16 mouse cellular contexts compared by ENCODE assay signal in the genomic region with DNA sequence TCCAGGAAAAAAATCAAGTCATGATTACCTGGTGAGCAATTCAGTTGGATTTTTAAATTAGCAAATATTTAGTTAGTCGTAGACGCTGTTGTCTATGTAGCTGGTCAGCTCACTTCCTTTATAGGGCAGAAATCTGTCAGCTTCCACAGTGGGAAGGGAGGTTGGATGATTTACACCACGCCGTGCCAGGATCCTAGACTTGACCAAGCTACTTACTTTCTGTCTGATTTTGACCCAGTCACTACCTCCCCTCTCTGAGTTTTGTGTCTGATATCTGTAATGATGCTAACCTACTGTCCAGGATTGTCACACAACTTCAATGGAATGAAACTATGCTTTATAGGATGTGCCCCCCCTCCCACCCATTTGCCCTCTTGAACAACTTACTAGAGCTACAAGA. TPM values are rescaled to one million over a fixed set of nuclear protein-coding genes. Genes with fewer than 3 reads are reported as not detected.
DNase-seq lines count a peak whose midpoint lies in the region; ATAC-seq and TF ChIP-seq lines count a peak whose summit lies in the region.
"Had no signal": no experiment of that assay in that cellular context is flagged by ENCODE, and none has a peak within 500 bp of the region (broad histone marks: within the 10 kb centered on the region; RNA-seq: fewer than 3 reads in every experiment).

No protein-coding gene starts in this region.

- no peaks in the 10 kb centered on the region for H3K4me1 ChIP-seq in embryonic facial prominence, embryonic 11.5 days (ENCODE audit: control insufficient read depth, insufficient read depth, low read length)
- peaks cover 14% of the 10 kb centered on the region for H3K4me1 ChIP-seq in embryonic fibroblast, embryonic 13.5 days (ENCODE audit: control insufficient read depth, insufficient read depth, low read length)
- H3K4me1 ChIP-seq in hindbrain, embryonic 12.5 days, result peaks cover 31% of the 10 kb centered on the region
- H3K4me1 ChIP-seq in midbrain, embryonic 14.5 days (ENCODE audit: control insufficient read depth, insufficient read depth, low read length), result peaks cover 31% of the 10 kb centered on the region

- ATAC-seq in embryonic facial prominence, embryonic 11.5 days (replicated peaks; ENCODE audit: insufficient number of reproducible peaks, low FRiP score, low TSS enrichment, low read depth), result peak; percentile 60
- ATAC-seq in hindbrain, embryonic 12.5 days (ENCODE audit: low FRiP score), result peak; percentile 51
- ATAC-seq in midbrain, embryonic 14.5 days (ENCODE audit: low FRiP score, low TSS enrichment), result peak; percentile 18
- ATAC-seq: liver, postnatal 0 days had no signal

- no peak for DNase-seq in embryonic facial prominence, embryonic 11.5 days (ENCODE audit: low spot score)
- peak; percentile 46 for DNase-seq in midbrain, embryonic 14.5 days
- no peak for DNase-seq in gastrocnemius, adult 2 months
- DNase-seq in adrenal gland, postnatal 36 days, result no peak
- DNase-seq in kidney, postnatal 10 days, result no peak
- DNase-seq: adrenal gland, adult 2 months; cerebellum, postnatal 36 days; gastrocnemius, postnatal 14 days; heart, postnatal 36 days; liver, postnatal 0 days had no signal

- H3K36me3 ChIP-seq in embryonic facial prominence, embryonic 11.5 days (replicated peaks; ENCODE audit: control insufficient read depth, insufficient read depth, low read depth, low read length), result no peaks in the 10 kb centered on the region
- no peaks in the 10 kb centered on the region for H3K36me3 ChIP-seq in hindbrain, embryonic 12.5 days
- H3K36me3 ChIP-seq in midbrain, embryonic 14.5 days (ENCODE audit: control insufficient read depth, insufficient read depth, low read length), result no peaks in the 10 kb centered on the region
- H3K36me3 ChIP-seq: kidney, embryonic 15.5 days had no signal

- intact Hi-C loops in gastrocnemius, adult 2 months (cut with DNase I), result no loop called here

- WGBS in embryonic facial prominence, embryonic 11.5 days, result 87% methylated on average over 4 of the region's 4 CpGs
- WGBS in hindbrain, embryonic 12.5 days, result 67% methylated on average over 4 of the region's 4 CpGs
- 58% methylated on average over 4 of the region's 4 CpGs for WGBS in midbrain, embryonic 14.5 days

- H3K27ac ChIP-seq in embryonic facial prominence, embryonic 11.5 days (replicated peaks; ENCODE audit: low read depth, low read length), result no peak overlapping the region
- H3K27ac ChIP-seq in embryonic fibroblast, embryonic 13.5 days (ENCODE audit: insufficient read depth, low read length), result peak overlapping the region; percentile 9; the same call in 1 of the 2 replicates
- peak overlapping the region; percentile 83 for H3K27ac ChIP-seq in hindbrain, embryonic 12.5 days
- H3K27ac ChIP-seq in midbrain, embryonic 14.5 days (replicated peaks; ENCODE audit: low read depth, low read length), result peak overlapping the region; percentile 91
- no peak overlapping the region; the same call in 1 of the 2 replicates for H3K27ac ChIP-seq in gastrocnemius, adult 2 months
- H3K27ac ChIP-seq: kidney, embryonic 15.5 days had no signal

- H3K4me3 ChIP-seq in embryonic facial prominence, embryonic 11.5 days (ENCODE audit: low read depth, low read length), result no peak overlapping the region
- H3K4me3 ChIP-seq in embryonic fibroblast, embryonic 13.5 days (ENCODE audit: insufficient read depth, low read length), result no peak overlapping the region
- H3K4me3 ChIP-seq in hindbrain, embryonic 12.5 days, result no peak overlapping the region
- H3K4me3 ChIP-seq in midbrain, embryonic 14.5 days (replicated peaks; ENCODE audit: low read depth, low read length), result no peak overlapping the region
- H3K4me3 ChIP-seq in gastrocnemius, adult 2 months, result no peak overlapping the region
- H3K4me3 ChIP-seq: kidney, embryonic 15.5 days had no signal

- no peak overlapping the region for H3K9ac ChIP-seq in embryonic facial prominence, embryonic 11.5 days (replicated peaks; ENCODE audit: low read length)
- H3K9ac ChIP-seq in hindbrain, embryonic 12.5 days, result no peak overlapping the region
- H3K9ac ChIP-seq in midbrain, embryonic 14.5 days (replicated peaks; ENCODE audit: low read length), result no peak overlapping the region; the same call in 1 of the 2 replicates
- H3K9ac ChIP-seq: kidney, embryonic 15.5 days; liver, postnatal 0 days had no signal

- no peaks in the 10 kb centered on the region for H3K27me3 ChIP-seq in embryonic facial prominence, embryonic 11.5 days (ENCODE audit: control insufficient read depth, insufficient read depth, low read length)
- H3K27me3 ChIP-seq in hindbrain, embryonic 12.5 days, result no peaks in the 10 kb centered on the region
- H3K27me3 ChIP-seq in midbrain, embryonic 14.5 days (ENCODE audit: control insufficient read depth, insufficient read depth, low read length), result no peaks in the 10 kb centered on the region
- H3K27me3 ChIP-seq: kidney, embryonic 15.5 days had no signal

- H3K4me2 ChIP-seq in embryonic facial prominence, embryonic 11.5 days (ENCODE audit: low read depth, low read length), result no peak overlapping the region
- peak overlapping the region; percentile 42; the same call in 1 of the 2 replicates for H3K4me2 ChIP-seq in hindbrain, embryonic 12.5 days (replicated peaks)
- peak overlapping the region; percentile 47 for H3K4me2 ChIP-seq in midbrain, embryonic 14.5 days (ENCODE audit: low read length)
- H3K4me2 ChIP-seq: kidney, embryonic 15.5 days had no signal

- TF ChIP-seq CTCF in embryonic fibroblast, embryonic 13.5 days (IDR thresholded peaks at IDR 0.05; ENCODE audit: borderline replicate concordance, insufficient read depth, low read length), result no peak
- TF ChIP-seq CTCF in gastrocnemius, adult 2 months (IDR thresholded peaks at IDR 0.05), result no peak

- H3K9me3 ChIP-seq in embryonic facial prominence, embryonic 11.5 days (replicated peaks; ENCODE audit: control insufficient read depth, low read length), result no peaks in the 10 kb centered on the region
- no peaks in the 10 kb centered on the region; the same call in 1 of the 2 replicates for H3K9me3 ChIP-seq in hindbrain, embryonic 12.5 days (replicated peaks)
- H3K9me3 ChIP-seq in midbrain, embryonic 14.5 days (ENCODE audit: control insufficient read depth, low read length), result no peaks in the 10 kb centered on the region
- H3K9me3 ChIP-seq: kidney, embryonic 15.5 days had no signal

- no peak for TF ChIP-seq POLR2A in embryonic fibroblast, embryonic 13.5 days (IDR thresholded peaks at IDR 0.05; ENCODE audit: low read depth, low read length)

RNA-seq across cellular contexts. Expression of a gene that starts 23.5 kb away (rescaled TPM):
- polyA plus RNA-seq in embryonic facial prominence, embryonic 11.5 days (2014; fragmentation: Nextera tagmentation; extraction: Ambion mirVana), result 14.2 and 14.9 TPM in 2 replicates
- polyA plus RNA-seq in embryonic fibroblast, embryonic 13.5 days (2011; ENCODE audit: insufficient read length, low read depth, missing spikeins), result 168 and 276 TPM in 2 replicates
- 6.5 and 7.6 TPM in 2 replicates for polyA plus RNA-seq in hindbrain, embryonic 12.5 days (2016; fragmentation: Nextera tagmentation; extraction: Ambion mirVana)
- 6.9 and 7.2 TPM in 2 replicates for polyA plus RNA-seq in midbrain, embryonic 14.5 days (2014; fragmentation: Nextera tagmentation; extraction: Ambion mirVana)
- total RNA-seq in gastrocnemius, adult 2 months (2021), result 1 to 10 TPM; 5.7 to 6.1 TPM
- total RNA-seq in adrenal gland, postnatal 36 days (2021), result 10 to 100 TPM; 11.1 to 12.5 TPM

RNA-seq across cellular contexts. Expression of a gene that starts 29.3 kb away (rescaled TPM):
- polyA plus RNA-seq in embryonic facial prominence, embryonic 11.5 days (2014; fragmentation: Nextera tagmentation; extraction: Ambion mirVana), result not detected in 2 replicates
- not detected in 2 replicates for polyA plus RNA-seq in embryonic fibroblast, embryonic 13.5 days (2011; ENCODE audit: insufficient read length, low read depth, missing spikeins)
- polyA plus RNA-seq in hindbrain, embryonic 12.5 days (2016; fragmentation: Nextera tagmentation; extraction: Ambion mirVana), result not detected in 2 replicates
- polyA plus RNA-seq in midbrain, embryonic 14.5 days (2014; fragmentation: Nextera tagmentation; extraction: Ambion mirVana), result not detected in 2 replicates
- total RNA-seq in gastrocnemius, adult 2 months (2021), result not detected
- total RNA-seq in adrenal gland, postnatal 36 days (2021), result not detected
- total RNA-seq: adrenal gland, adult 2 months; gastrocnemius, postnatal 14 days; heart, postnatal 36 days; left cerebral cortex, postnatal 4 days; megakaryocyte progenitor cell, adult 5-6 weeks; neutrophil, adult 5-6 weeks had no signal
- polyA plus RNA-seq: adrenal gland, adult 2 months; kidney, embryonic 15.5 days; liver, postnatal 0 days had no signal

Comparison
In these comparisons a context has a peak if more than half of its experiments do, and no peak if none do; other contexts are left out.
1. H3K27ac ChIP-seq: peak in embryonic fibroblast, embryonic 13.5 days (single experiment), hindbrain, embryonic 12.5 days (single experiment) and midbrain, embryonic 14.5 days (single experiment); none in embryonic facial prominence, embryonic 11.5 days (single experiment) and gastrocnemius, adult 2 months (single experiment).
2. RNA of a gene that starts 23.5 kb away (polyA plus RNA-seq): 168 to 276 TPM in embryonic fibroblast, embryonic 13.5 days; 14.2 to 14.9 TPM in embryonic facial prominence, embryonic 11.5 days, 6.9 to 7.2 TPM in midbrain, embryonic 14.5 days and 6.5 to 7.6 TPM in hindbrain, embryonic 12.5 days; every median in the first group is over 10 times any median in the second.
3. Peak in every context shown above with its lines, with median percentiles within 50 percentile points of each other: ATAC-seq.